Mouse (Mus musculus) olfactory bulb, adult 2 months (tissue): Measurements from ENCODE around the gene Txnl4b.

ENCODE experiments used
- CTCF ChIP-seq: fragments of 200-500 bp; IDR thresholded peaks from 2 replicates; pipeline ENCODE4 v1.5.1; 2012; ENCODE audit warnings: low read depth, mild to moderate bottlenecking, low read length, moderate library complexity; ENCODE audit not compliant: insufficient read depth
- POLR2A ChIP-seq: fragments of 200-500 bp; IDR thresholded peaks from 2 replicates; pipeline ENCODE4 v1.6.1; 2012; ENCODE audit warnings: mild to moderate bottlenecking, low read depth, low read length, moderate library complexity; ENCODE audit not compliant: insufficient read depth

DNA sequence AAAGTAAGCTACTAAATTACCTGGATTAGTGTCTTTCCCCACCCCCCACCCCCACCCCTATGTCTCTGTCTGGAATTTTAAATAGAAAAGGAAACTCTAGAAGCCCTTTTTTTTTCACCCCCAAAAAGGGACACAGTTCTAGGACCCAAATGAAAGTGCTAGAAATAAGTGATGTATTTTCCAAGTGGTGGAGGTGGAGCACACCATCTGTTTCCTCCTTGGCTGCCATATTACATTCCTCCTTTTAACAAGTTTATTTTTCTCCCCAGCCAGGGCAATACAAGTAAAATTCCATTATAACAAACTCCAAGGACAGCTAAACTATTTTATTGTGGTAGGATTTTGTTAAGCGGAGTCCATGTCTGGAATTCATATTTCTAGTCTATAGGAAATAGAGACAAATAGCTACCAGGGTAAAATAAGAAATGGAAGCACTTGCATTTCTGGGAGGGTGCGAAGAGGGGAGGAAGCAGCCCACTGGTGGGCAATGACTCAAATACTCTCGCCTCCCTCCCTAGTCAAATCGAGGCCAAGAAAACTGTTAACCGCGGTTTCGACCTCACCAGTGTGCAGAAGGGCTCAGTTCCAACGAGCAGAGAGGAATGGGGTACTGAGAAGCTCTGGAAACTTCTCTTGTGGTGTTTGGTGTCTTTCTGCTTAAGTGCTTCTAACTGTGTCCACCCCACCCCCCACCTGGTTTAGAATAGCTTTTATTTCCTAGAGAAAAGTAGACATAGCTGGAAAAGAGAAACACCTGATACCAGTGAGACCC is 22.8 kb upstream of the Txnl4b start:
- no peak for TF ChIP-seq POLR2A
- no peak for TF ChIP-seq CTCF
